Mouse (Mus musculus) liver, embryonic 12.5 days (tissue): Measurements from ENCODE around the gene Apool. TPM values are rescaled to one million over a fixed set of nuclear protein-coding genes. Genes with fewer than 3 reads are reported as not detected.
"Not testable (repeated sequence)": the region's sequence is repeated elsewhere in the genome, so short reads cannot be mapped to it uniquely, and the experiment has no call there.

ENCODE experiments used
- ATAC-seq: fragments of 200-750 bp; cut with Nextera tagmentation; 2 replicates; pipeline ENCODE4 v1.8.0; 2017; ENCODE audit warnings: moderate number of reproducible peaks, mild to moderate bottlenecking, moderate library complexity
- H3K27ac ChIP-seq: fragments of 300-500 bp; sonication (generic); 2 replicates; pipeline ENCODE4 v1.5.1; 2016; ENCODE audit warnings: mild to moderate bottlenecking
- H3K27me3 ChIP-seq: fragments of 300-500 bp; sonication (generic); replicated peaks from 2 replicates; pipeline ENCODE4 v1.6.1; 2016; ENCODE audit warnings: mild to moderate bottlenecking, moderate library complexity
- H3K36me3 ChIP-seq: fragments of 300-500 bp; sonication (generic); 2 replicates; pipeline ENCODE4 v1.6.1; 2016; ENCODE audit warnings: mild to moderate bottlenecking, moderate library complexity
- H3K4me1 ChIP-seq: fragments of 300-500 bp; sonication (generic); 2 replicates; pipeline ENCODE4 v1.6.1; 2016
- H3K4me2 ChIP-seq: fragments of 300-500 bp; sonication (generic); 2 replicates; pipeline ENCODE4 v1.6.1; 2016; ENCODE audit warnings: mild to moderate bottlenecking, moderate library complexity
- H3K4me3 ChIP-seq: fragments of 300-500 bp; sonication (generic); 2 replicates; pipeline ENCODE4 v1.5.1; 2016; ENCODE audit warnings: mild to moderate bottlenecking, moderate library complexity
- H3K9ac ChIP-seq: fragments of 300-500 bp; sonication (generic); 2 replicates; pipeline ENCODE4 v1.6.1; 2016; ENCODE audit warnings: mild to moderate bottlenecking, moderate library complexity
- H3K9me3 ChIP-seq: fragments of 300-500 bp; sonication (generic); replicated peaks from 2 replicates; pipeline ENCODE4 v1.6.1; 2016; ENCODE audit warnings: mild to moderate bottlenecking, moderate library complexity
- WGBS: fragments of 180-500 bp; shearing (Covaris S2); methylation state at CpG from one replicate; pipeline ENCODE4 v1.1.7; 2016; ENCODE audit not compliant: insufficient replicate concordance; 5-methylcytosine and 5-hydroxymethylcytosine counted together
- polyA plus RNA-seq: library from polyadenylated mRNA; unstranded; fragments of >200 nt; fragmentation: Nextera tagmentation; extraction: Ambion mirVana; gene quantifications from 2 replicates; pipeline ENCODE4 v1.2.1, GENCODE M21; 2016

Gene Apool
- 27.9 and 29.3 TPM in 2 replicates for polyA plus RNA-seq

- Histone ChIP-seq H3K36me3 (no peaks in the 10 kb centered on the region), H3K4me3 (peak within 1 kb of the TSS; percentile 67), H3K27ac (peak within 1 kb of the TSS; percentile 59; the same call in 1 of the 2 replicates), H3K4me1 (0 out of 2 replicates have a peak, but pooled peaks cover 3% of the 10 kb centered on the region), H3K4me2 (peak within 1 kb of the TSS; percentile 59), H3K9ac (peak within 1 kb of the TSS; percentile 71), H3K9me3 (no peaks in the 10 kb centered on the region), H3K27me3 (no peaks in the 10 kb centered on the region)
- WGBS: 18% methylated on average over 18 of the region's 18 CpGs
- peak; percentile 99 for ATAC-seq
Measured at GRCm38 (mm10) chrX:112310804-112311530, at the start of gene Apool. Gene Apool, plus strand, starts transcription at chrX:112311334.

GRCm38 (mm10) chrX:112273550-112273949 lies 37.6 kb upstream of the Apool start:
- no peak overlapping the region for H3K27ac ChIP-seq
- no peaks in the 10 kb centered on the region for H3K9me3 ChIP-seq
- no peak for ATAC-seq
- H3K4me1 ChIP-seq: no peaks in the 10 kb centered on the region
- H3K27me3 ChIP-seq: no peaks in the 10 kb centered on the region
- no peaks in the 10 kb centered on the region for H3K36me3 ChIP-seq
- 53% methylated on average over 1 of the region's 1 CpGs for WGBS
- H3K4me3 ChIP-seq: no peak overlapping the region
- H3K4me2 ChIP-seq: no peak overlapping the region
- no peak overlapping the region for H3K9ac ChIP-seq

- Histone ChIP-seq H3K4me1 (0 out of 2 replicates have a peak, but pooled peaks cover 3% of the 10 kb centered on the region), H3K9ac (peak overlapping the region; percentile 71), H3K9me3 (no peaks in the 10 kb centered on the region), H3K36me3 (no peaks in the 10 kb centered on the region), H3K4me3 (peak overlapping the region; percentile 67), H3K4me2 (peak overlapping the region; percentile 59), H3K27ac (peak overlapping the region; percentile 59; the same call in 1 of the 2 replicates), H3K27me3 (no peaks in the 10 kb centered on the region)
- WGBS: 5% methylated on average over 12 of the region's 12 CpGs
- ATAC-seq: peak; percentile 73
Measured at GRCm38 (mm10) chrX:112311531-112311887, 375 bp downstream of the Apool start.

GRCm38 (mm10) chrX:112312094-112312493 lies 960 bp downstream of the Apool start:
- no peak overlapping the region for H3K27ac ChIP-seq
- peak overlapping the region; percentile 71 for H3K9ac ChIP-seq

GRCm38 (mm10) chrX:112320273-112320672 lies 9.1 kb downstream of the Apool start:
- Histone ChIP-seq H3K9ac (no peak overlapping the region), H3K27me3 (no peaks in the 10 kb centered on the region), H3K4me3 (no peak overlapping the region), H3K4me2 (no peak overlapping the region), H3K9me3 (no peaks in the 10 kb centered on the region), H3K4me1 (no peaks in the 10 kb centered on the region), H3K36me3 (no peaks in the 10 kb centered on the region), H3K27ac (no peak overlapping the region)
- no peak for ATAC-seq

More at GRCm38 (mm10) chrX:112312094-112312493, 960 bp downstream of the Apool start:
- peak overlapping the region; percentile 59 for H3K4me2 ChIP-seq
- no peaks in the 10 kb centered on the region for H3K36me3 ChIP-seq
- 0 out of 2 replicates have a peak, but pooled peaks cover 3% of the 10 kb centered on the region for H3K4me1 ChIP-seq
- ATAC-seq: no peak
- no peaks in the 10 kb centered on the region for H3K27me3 ChIP-seq
- 39% methylated on average over 1 of the region's 1 CpGs for WGBS
- no peaks in the 10 kb centered on the region for H3K9me3 ChIP-seq
- peak overlapping the region; percentile 67 for H3K4me3 ChIP-seq

GRCm38 (mm10) chrX:112339486-112339885 lies 28.4 kb downstream of the Apool start:
- no peak for ATAC-seq
- no peak overlapping the region for H3K9ac ChIP-seq
- no peak overlapping the region for H3K4me3 ChIP-seq
- H3K36me3 ChIP-seq: no peaks in the 10 kb centered on the region; the same call in 1 of the 2 replicates
- 69% methylated on average over 3 of the region's 3 CpGs for WGBS
- H3K4me1 ChIP-seq: no peaks in the 10 kb centered on the region
- no peak overlapping the region for H3K27ac ChIP-seq
- H3K4me2 ChIP-seq: no peak overlapping the region
- no peaks in the 10 kb centered on the region for H3K27me3 ChIP-seq
- no peaks in the 10 kb centered on the region for H3K9me3 ChIP-seq

- WGBS: 61% methylated on average over 4 of the region's 4 CpGs
- no peak overlapping the region for H3K4me3 ChIP-seq
- no peaks in the 10 kb centered on the region for H3K4me1 ChIP-seq
- no peaks in the 10 kb centered on the region for H3K27me3 ChIP-seq
- H3K9ac ChIP-seq: no peak overlapping the region
- ATAC-seq: no peak
- H3K9me3 ChIP-seq: no peaks in the 10 kb centered on the region
- H3K27ac ChIP-seq: no peak overlapping the region
- H3K4me2 ChIP-seq: no peak overlapping the region
- H3K36me3 ChIP-seq: no peaks in the 10 kb centered on the region
Measured at GRCm38 (mm10) chrX:112347467-112348394, 36.6 kb downstream of the Apool start.

- H3K27me3 ChIP-seq: no peaks in the 10 kb centered on the region
- no peak overlapping the region for H3K4me3 ChIP-seq
- no peak for ATAC-seq
- H3K4me2 ChIP-seq: no peak overlapping the region
- no peaks in the 10 kb centered on the region for H3K9me3 ChIP-seq
- 51% methylated on average over 3 of the region's 3 CpGs for WGBS
- H3K9ac ChIP-seq: no peak overlapping the region
- H3K4me1 ChIP-seq: no peaks in the 10 kb centered on the region
- no peak overlapping the region for H3K27ac ChIP-seq
- no peaks in the 10 kb centered on the region for H3K36me3 ChIP-seq
Measured at GRCm38 (mm10) chrX:112348395-112348791, 37.3 kb downstream of the Apool start.

GRCm38 (mm10) chrX:112368426-112368825 lies 57.3 kb downstream of the Apool start:
- ATAC-seq: no peak

GRCm38 (mm10) chrX:112370577-112371410 lies 59.7 kb downstream of the Apool start:
- H3K4me2 ChIP-seq, H3K4me3 ChIP-seq, H3K9ac ChIP-seq, H3K36me3 ChIP-seq, H3K9me3 ChIP-seq, H3K27me3 ChIP-seq, H3K4me1 ChIP-seq, H3K27ac ChIP-seq: not testable (repeated sequence)
- 66% methylated on average over 5 of the region's 5 CpGs for WGBS
- ATAC-seq: peak; percentile 97

More at GRCm38 (mm10) chrX:112368426-112368825, 57.3 kb downstream of the Apool start:
- no peaks in the 10 kb centered on the region for H3K4me1 ChIP-seq
- no peaks in the 10 kb centered on the region for H3K36me3 ChIP-seq
- no peak overlapping the region for H3K9ac ChIP-seq
- H3K4me2 ChIP-seq: no peak overlapping the region
- peaks cover 6% of the 10 kb centered on the region for H3K9me3 ChIP-seq
- H3K27ac ChIP-seq: no peak overlapping the region
- 32% methylated on average over 4 of the region's 4 CpGs for WGBS
- H3K27me3 ChIP-seq: no peaks in the 10 kb centered on the region
- H3K4me3 ChIP-seq: no peak overlapping the region

- H3K4me1 ChIP-seq: no peaks in the 10 kb centered on the region
- 82% methylated on average over 3 of the region's 3 CpGs for WGBS
- no peak within 1 kb of the TSS for H3K4me2 ChIP-seq
- H3K27me3 ChIP-seq: no peaks in the 10 kb centered on the region
- no peaks in the 10 kb centered on the region for H3K9me3 ChIP-seq
- no peak within 1 kb of the TSS for H3K9ac ChIP-seq
- no peak for ATAC-seq
- H3K4me3 ChIP-seq: no peak within 1 kb of the TSS
- H3K36me3 ChIP-seq: no peaks in the 10 kb centered on the region
- no peak within 1 kb of the TSS for H3K27ac ChIP-seq
Measured at GRCm38 (mm10) chrX:112406679-112407078, 95.5 kb downstream of the Apool start, which contains the start of gene Satl1. Gene Satl1, minus strand, starts transcription at chrX:112406779.
